Mouse (Mus musculus) liver, postnatal 0 days (tissue): ENCODE measurements around the gene Ryr3. TPM values are rescaled to one million over a fixed set of nuclear protein-coding genes. Genes with fewer than 3 reads are reported as not detected.

ENCODE experiments used
- ATAC-seq: fragments of 200-750 bp; cut with Nextera tagmentation; 2 replicates; pipeline ENCODE4 v1.8.0; 2017; ENCODE audit warnings: mild to moderate bottlenecking, moderate library complexity
- DNase-seq: peaks from one replicate; pipeline ENCODE4 v3.0.0-alpha.2; 2016
- H3K27ac ChIP-seq: fragments of 300-500 bp; sonication (generic); 2 replicates; pipeline ENCODE4 v1.5.1; 2014; ENCODE audit warnings: antibody characterized with exemption, moderate library complexity, mild to moderate bottlenecking, low read depth
- H3K27me3 ChIP-seq: fragments of 300-500 bp; sonication (generic); 2 replicates; pipeline ENCODE4 v1.6.1; 2014; ENCODE audit warnings: low read length, control low read depth, mixed read lengths; ENCODE audit not compliant: insufficient read depth
- H3K36me3 ChIP-seq: fragments of 300-500 bp; sonication (generic); replicated peaks from 2 replicates; pipeline ENCODE4 v1.6.1; 2014; ENCODE audit warnings: mild to moderate bottlenecking, control low read depth, low read length, moderate library complexity, mixed read lengths; ENCODE audit not compliant: insufficient read depth
- H3K4me1 ChIP-seq: fragments of 300-500 bp; sonication (generic); 2 replicates; pipeline ENCODE4 v1.6.1; 2014; ENCODE audit warnings: antibody characterized with exemption, mild to moderate bottlenecking, control low read depth; ENCODE audit not compliant: insufficient read depth
- H3K4me2 ChIP-seq: fragments of 300-500 bp; sonication (generic); 2 replicates; pipeline ENCODE4 v1.6.1; 2014; ENCODE audit warnings: low read depth, mild to moderate bottlenecking, low read length, moderate library complexity, mixed read lengths
- H3K4me3 ChIP-seq: fragments of 300-500 bp; sonication (generic); 2 replicates; pipeline ENCODE4 v1.5.1; 2014; ENCODE audit warnings: low read depth, low read length
- H3K9ac ChIP-seq: fragments of 300-500 bp; sonication (generic); replicated peaks from 2 replicates; pipeline ENCODE4 v1.6.1; 2014; ENCODE audit warnings: mild to moderate bottlenecking, moderate library complexity
- H3K9me3 ChIP-seq: fragments of 300-500 bp; sonication (generic); 2 replicates; pipeline ENCODE4 v1.6.1; 2016; ENCODE audit warnings: mild to moderate bottlenecking, control low read depth, low read length, mixed read lengths
- CTCF ChIP-seq: sonication (generic); IDR thresholded peaks from 2 replicates; pipeline ENCODE4 v1.5.1; 2016; ENCODE audit warnings: antibody characterized with exemption, low read depth
- EP300 ChIP-seq: IDR thresholded peaks from 2 replicates; pipeline ENCODE4 v1.6.1; 2016; ENCODE audit warnings: antibody characterized with exemption, low read depth, mild to moderate bottlenecking
- WGBS: fragments of 180-500 bp; shearing (Covaris S2); extraction: QIAGEN DNeasy Blood & Tissue Kit; methylation state at CpG from one replicate; pipeline ENCODE4 v1.1.7; 2014; ENCODE audit not compliant: insufficient replicate concordance; 5-methylcytosine and 5-hydroxymethylcytosine counted together
- polyA plus RNA-seq: library from polyadenylated mRNA; unstranded; fragments of >200 nt; fragmentation: Nextera tagmentation; extraction: Ambion mirVana; gene quantifications from 2 replicates; pipeline ENCODE4 v1.2.1, GENCODE M21; 2015

Gene Ryr3
- polyA plus RNA-seq, 1 experiment from 2014 or later: not detected

DNA sequence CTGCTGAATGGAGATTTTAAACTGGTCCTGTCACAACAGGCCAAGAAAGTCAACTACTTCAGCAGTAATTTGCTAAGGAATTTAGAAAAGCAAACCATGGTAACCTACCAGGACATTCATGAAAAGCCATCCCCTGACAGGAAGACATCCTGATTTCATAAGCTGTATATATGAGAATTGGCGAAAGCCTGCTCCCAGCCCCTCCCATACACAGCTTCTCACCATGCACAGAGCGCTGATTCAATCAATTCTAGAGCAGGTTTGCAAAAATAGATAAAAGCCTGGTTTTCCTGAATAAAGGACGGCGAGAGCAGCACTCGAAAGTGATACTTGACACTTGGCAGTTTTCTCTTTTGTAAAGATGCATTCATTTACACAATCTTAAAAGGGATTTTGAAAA is 40.6 kb downstream of the Ryr3 start:
- Histone ChIP-seq H3K36me3 (no peaks in the 10 kb centered on the region), H3K27me3 (no peaks in the 10 kb centered on the region), H3K27ac (no peak overlapping the region), H3K9me3 (no peaks in the 10 kb centered on the region), H3K9ac (no peak overlapping the region), H3K4me3 (no peak overlapping the region), H3K4me1 (no peaks in the 10 kb centered on the region), H3K4me2 (no peak overlapping the region)
- ATAC-seq: no peak
- TF ChIP-seq EP300 (no peak), CTCF (no peak)
- DNase-seq: no peak
- 75% methylated on average over 5 of the region's 5 CpGs for WGBS

- Histone ChIP-seq H3K4me2 (no peak overlapping the region), H3K9me3 (no peaks in the 10 kb centered on the region), H3K36me3 (no peaks in the 10 kb centered on the region), H3K4me3 (no peak overlapping the region), H3K9ac (no peak overlapping the region), H3K27ac (no peak overlapping the region), H3K4me1 (no peaks in the 10 kb centered on the region), H3K27me3 (no peaks in the 10 kb centered on the region)
- no peak for TF ChIP-seq CTCF
- no peak for TF ChIP-seq EP300
- DNase-seq: no peak
- WGBS: 72% methylated on average over 4 of the region's 4 CpGs
- no peak for ATAC-seq
Measured at GRCm38 (mm10) chr2:113168096-113168495, 48.8 kb downstream of the Ryr3 start.

DNA sequence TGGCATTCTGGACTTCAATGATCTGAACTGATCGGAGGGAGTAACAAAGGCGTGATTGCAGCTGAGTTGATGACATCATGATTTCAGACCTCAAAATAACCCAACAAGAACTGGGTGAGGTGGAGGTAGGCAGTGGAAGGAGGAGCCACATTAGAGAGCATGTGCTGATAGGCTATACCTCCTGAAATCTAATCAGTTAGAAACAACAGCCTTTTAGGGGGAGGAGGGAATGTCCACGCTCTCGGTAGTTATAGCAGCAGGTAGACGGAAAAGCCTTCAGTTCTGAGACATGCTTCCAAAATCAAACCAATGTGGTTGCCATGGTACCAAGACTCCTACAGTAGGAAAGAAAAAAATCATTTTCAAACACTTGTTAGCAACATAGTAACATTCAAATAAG is 55.4 kb downstream of the Ryr3 start:
- H3K4me1 ChIP-seq: no peaks in the 10 kb centered on the region
- H3K9me3 ChIP-seq: no peaks in the 10 kb centered on the region
- H3K4me2 ChIP-seq: no peak overlapping the region
- TF ChIP-seq EP300 (no peak), CTCF (no peak)
- WGBS: 83% methylated on average over 5 of the region's 5 CpGs
- H3K27ac ChIP-seq: no peak overlapping the region
- DNase-seq: no peak
- ATAC-seq: no peak
- no peak overlapping the region for H3K9ac ChIP-seq
- H3K4me3 ChIP-seq: no peak overlapping the region
- H3K36me3 ChIP-seq: no peaks in the 10 kb centered on the region
- H3K27me3 ChIP-seq: no peaks in the 10 kb centered on the region

GRCm38 (mm10) chr2:113137766-113138165 is 79.1 kb downstream of the Ryr3 start:
- 67% methylated on average over 3 of the region's 3 CpGs for WGBS
- Histone ChIP-seq H3K27ac (no peak overlapping the region), H3K4me2 (no peak overlapping the region), H3K27me3 (no peaks in the 10 kb centered on the region), H3K9me3 (no peaks in the 10 kb centered on the region), H3K4me1 (no peaks in the 10 kb centered on the region), H3K9ac (no peak overlapping the region), H3K4me3 (no peak overlapping the region), H3K36me3 (no peaks in the 10 kb centered on the region)
- TF ChIP-seq EP300 (no peak), CTCF (no peak)
- no peak for ATAC-seq
- no peak for DNase-seq

GRCm38 (mm10) chr2:113123476-113123875 is 93.4 kb downstream of the Ryr3 start:
- no peak overlapping the region for H3K27ac ChIP-seq
- H3K9ac ChIP-seq: no peak overlapping the region
- H3K9me3 ChIP-seq: no peaks in the 10 kb centered on the region
- ATAC-seq (no peak), DNase-seq (no peak)
- WGBS: 64% methylated on average over 1 of the region's 1 CpGs
- TF ChIP-seq EP300 (no peak), CTCF (no peak)
- no peaks in the 10 kb centered on the region for H3K4me1 ChIP-seq
- H3K27me3 ChIP-seq: no peaks in the 10 kb centered on the region
- H3K36me3 ChIP-seq: no peaks in the 10 kb centered on the region
- no peak overlapping the region for H3K4me3 ChIP-seq
- no peak overlapping the region for H3K4me2 ChIP-seq

DNA sequence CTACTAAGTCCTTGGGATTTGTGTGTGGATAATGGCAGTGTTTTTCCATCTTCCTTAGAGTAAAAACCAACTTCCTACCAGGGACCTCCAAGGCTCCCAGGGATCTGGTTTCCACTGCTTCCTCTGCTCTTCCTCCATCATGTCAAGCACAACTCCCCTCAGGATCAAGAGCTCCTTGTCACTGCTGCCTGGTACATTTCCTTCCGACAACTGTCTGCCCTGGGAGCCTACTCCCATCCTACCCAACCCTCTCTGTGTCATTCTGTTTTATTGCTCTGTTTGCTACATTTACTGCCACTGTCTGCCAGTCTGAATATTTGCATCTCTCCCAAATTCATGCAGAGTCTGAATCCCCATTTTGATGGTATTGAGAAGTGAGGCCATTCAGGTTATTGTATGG is 97.8 kb downstream of the Ryr3 start:
- Histone ChIP-seq H3K4me3 (no peak overlapping the region), H3K4me2 (no peak overlapping the region), H3K4me1 (no peaks in the 10 kb centered on the region), H3K27ac (no peak overlapping the region), H3K9me3 (no peaks in the 10 kb centered on the region), H3K9ac (no peak overlapping the region), H3K27me3 (no peaks in the 10 kb centered on the region), H3K36me3 (no peaks in the 10 kb centered on the region)
- DNase-seq: no peak
- ATAC-seq: no peak
- WGBS: 61% methylated on average over 1 of the region's 1 CpGs
- TF ChIP-seq CTCF: no peak

DNA sequence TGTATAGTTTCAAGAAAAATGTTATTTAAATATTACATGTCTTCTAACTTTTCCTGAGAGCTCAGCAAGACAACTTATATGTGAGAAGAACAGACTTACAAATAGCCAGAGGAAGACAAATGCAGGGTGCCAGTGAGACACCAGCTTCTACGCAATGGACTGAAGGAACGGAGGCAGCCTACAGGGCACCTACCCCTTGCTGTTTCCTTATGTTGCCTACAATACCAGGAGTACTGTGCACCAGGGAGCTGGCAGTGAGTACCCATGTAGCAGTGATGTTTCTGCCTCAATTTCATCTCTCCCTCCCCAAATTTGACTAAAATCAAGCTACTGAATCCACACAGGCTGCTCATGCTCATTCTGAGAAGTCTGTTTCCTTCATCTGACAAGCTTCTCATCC is 100.1 kb downstream of the Ryr3 start:
- no peak for TF ChIP-seq EP300
- no peak for TF ChIP-seq CTCF
- Histone ChIP-seq H3K4me2 (no peak overlapping the region), H3K36me3 (no peaks in the 10 kb centered on the region), H3K27me3 (no peaks in the 10 kb centered on the region), H3K9me3 (no peaks in the 10 kb centered on the region), H3K4me1 (no peaks in the 10 kb centered on the region), H3K9ac (no peak overlapping the region), H3K4me3 (no peak overlapping the region), H3K27ac (no peak overlapping the region)
- 82% methylated on average over 2 of the region's 2 CpGs for WGBS
- no peak for DNase-seq
- ATAC-seq: no peak
